Mouse (Mus musculus) layer of hippocampus, adult 2 months (tissue): ENCODE measurements around the gene Foxd4. TPM values are rescaled to one million over a fixed set of nuclear protein-coding genes. Genes with fewer than 3 reads are reported as not detected.
"Not testable (repeated sequence)": the region's sequence is repeated elsewhere in the genome, so short reads cannot be mapped to it uniquely, and the experiment has no call there.

ENCODE experiments used
- DNase-seq, 2 experiments: peaks; one replicate each; pipeline ENCODE4 v3.0.0; 2022; ENCODE audit warnings: low spot score in 2 of 2
- H3K27ac ChIP-seq: fragments of 200-600 bp; 2 replicates; pipeline ENCODE4 v1.8.1; 2022
- H3K4me3 ChIP-seq: fragments of 200-600 bp; 2 replicates; pipeline ENCODE4 v1.8.1; 2022; ENCODE audit warnings: mild to moderate bottlenecking
- CTCF ChIP-seq: fragments of 200-600 bp; conservative IDR thresholded peaks from 2 replicates; pipeline ENCODE4 v1.8.1; 2022; ENCODE audit warnings: antibody characterized with exemption, mild to moderate bottlenecking, moderate library complexity
- total RNA-seq, 2 experiments: library from RNA; stranded (reverse); gene quantifications; 2 replicates each; pipeline ENCODE4 v1.2.3; 2021

Gene Foxd4
- total RNA-seq, 2 experiments from 2014 or later, result not detected

DNA sequence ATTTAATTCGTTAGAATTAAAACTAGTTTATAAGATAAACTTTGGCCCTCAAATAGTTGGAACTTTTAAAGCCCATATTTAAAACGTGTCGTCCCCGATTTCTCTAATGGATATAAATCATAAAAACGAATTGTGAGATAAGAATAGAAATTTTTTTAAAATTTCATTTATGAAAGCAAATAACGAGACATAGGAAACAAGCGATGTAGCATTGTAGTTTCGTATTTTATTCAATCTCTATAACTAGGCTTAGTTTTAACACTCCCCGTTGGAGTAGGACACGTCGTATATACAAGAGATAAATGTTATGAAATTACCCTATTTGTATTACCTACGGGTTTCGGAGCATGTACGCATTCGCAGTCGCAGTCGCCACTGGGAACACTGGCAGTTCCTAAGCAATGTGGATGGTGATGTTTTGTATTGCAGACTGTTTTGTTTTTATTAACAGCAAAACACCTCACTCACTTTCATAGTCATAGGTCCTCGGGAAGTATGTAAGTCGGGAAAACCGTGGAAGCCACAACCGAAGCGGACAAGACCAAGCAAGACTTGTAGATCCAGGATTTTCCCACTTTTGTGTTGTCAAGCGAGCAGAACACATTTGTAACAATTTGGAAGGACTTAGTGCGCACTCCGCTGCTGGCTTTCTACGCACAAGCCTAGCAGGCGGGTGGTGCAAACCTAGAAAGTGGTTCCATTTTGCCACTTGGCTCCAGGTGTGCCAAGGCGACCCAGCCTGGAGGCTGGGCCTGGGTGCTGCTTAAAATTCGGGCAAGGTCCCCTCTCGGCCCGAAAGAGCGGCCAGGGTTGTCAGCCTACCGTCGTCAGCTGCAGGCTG, 2.0 kb downstream of the Foxd4 start:
- no peak overlapping the region for H3K4me3 ChIP-seq
- H3K27ac ChIP-seq, result no peak overlapping the region
- no peak for TF ChIP-seq CTCF
- no peak for DNase-seq

DNA sequence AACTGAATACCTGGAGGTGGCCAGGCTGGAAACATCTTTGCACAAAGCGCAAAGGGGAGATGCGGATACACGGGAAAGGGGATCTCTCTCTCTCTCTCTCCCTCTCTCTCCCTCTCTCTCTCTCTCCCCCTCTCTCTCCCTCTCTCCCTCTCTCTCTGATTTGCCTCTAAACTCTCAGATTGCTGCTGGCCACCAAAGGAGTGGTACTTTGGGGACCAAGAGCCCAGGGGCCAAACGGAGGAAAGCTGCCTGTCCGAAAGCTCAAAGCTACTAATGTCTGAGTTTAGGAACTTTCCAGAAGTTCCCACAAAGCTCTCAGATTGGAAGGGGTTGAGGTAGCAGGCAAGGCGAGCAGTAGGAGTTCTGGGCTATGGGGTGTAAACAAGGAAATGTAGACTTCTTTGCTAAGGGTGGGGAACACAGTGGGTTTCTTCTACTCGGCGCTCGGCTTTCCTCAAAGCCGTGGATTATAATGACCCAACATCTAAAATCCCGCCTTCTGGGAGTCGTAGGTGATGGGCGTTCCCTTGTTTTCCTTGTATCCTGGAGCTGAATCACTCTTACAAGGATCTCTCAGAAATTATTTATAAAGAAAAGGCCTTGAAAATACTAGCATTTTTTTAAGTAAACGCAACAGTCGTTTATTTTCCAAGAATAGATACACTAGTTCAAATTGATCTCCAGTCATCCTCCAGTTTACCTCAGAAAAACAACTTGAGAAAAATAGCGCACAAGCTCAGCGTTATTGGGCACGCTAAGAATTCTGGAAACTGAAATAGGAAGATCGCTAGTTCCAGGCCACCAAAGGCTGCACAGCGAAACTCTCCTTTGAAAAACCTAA, 2.9 kb downstream of the Foxd4 start:
- no peak overlapping the region for H3K4me3 ChIP-seq
- TF ChIP-seq CTCF, result no peak

DNA sequence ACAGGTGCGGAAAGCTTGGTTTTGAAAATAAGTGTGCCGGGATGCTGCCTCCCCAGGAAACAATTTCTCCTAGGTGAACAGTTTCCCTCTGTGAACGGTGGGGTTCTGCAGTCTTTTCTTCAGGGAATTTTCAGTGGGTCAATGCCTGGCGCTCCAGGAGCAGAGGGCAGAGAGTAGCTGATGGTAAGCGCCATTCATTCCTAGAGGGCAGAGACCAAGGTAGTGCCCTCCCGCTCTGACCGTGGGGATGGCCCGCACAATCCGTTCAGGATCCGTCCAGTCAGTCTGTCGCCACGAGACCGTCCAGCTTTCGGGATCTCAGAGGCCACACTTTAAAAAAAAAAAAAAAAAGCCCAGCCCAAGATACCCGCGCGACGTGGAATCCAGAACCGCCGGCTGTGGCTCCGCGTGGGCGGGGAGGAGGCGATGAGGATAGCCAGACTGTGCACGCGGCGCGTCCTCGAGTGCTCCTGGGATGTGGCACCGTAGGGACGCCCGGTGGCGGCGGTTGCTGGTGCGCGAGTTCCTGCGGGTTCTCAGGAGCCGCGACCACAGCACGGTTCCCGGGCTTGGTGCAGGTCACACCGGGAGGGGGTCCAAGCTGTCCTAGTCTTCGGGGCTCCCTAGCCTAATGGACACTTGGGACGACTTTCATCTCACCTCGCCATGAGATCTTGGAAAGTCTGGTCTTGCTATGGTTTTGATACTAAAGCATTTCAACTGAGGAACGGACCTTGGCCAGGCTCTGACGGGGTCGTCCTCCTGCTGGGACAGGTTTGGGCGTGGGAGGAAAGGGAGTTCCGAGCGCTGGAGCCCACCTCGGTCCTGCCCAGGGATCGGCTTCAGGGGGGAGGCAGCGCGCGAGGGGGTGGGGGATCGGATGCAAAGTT, 3.7 kb downstream of the Foxd4 start:
- no peak for DNase-seq
- Histone ChIP-seq H3K27ac (no peak overlapping the region), H3K4me3 (no peak overlapping the region)
- TF ChIP-seq CTCF, result no peak

More for the DNA sequence above, 2.9 kb downstream of the Foxd4 start:
- no peak overlapping the region for H3K27ac ChIP-seq
- no peak for DNase-seq

DNA sequence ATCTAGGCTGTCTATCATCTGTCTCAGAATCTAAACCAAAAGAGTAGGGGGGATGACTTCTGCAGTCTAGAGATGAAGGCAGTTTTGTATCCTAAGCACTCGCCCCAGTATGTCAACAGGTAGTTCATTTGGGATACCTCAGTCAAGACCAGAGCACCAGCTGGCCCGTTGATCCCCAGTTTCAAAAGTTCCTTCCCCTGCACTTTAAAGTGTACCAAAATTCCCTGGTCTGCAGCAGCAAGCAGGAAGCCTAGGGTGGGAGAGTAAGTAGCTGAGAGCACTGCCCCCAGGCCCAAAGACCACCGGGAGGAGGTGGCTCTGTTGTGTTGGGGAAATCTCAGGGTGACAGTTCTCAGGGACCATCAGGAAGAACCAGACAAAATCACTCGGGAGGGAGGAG, 4.5 kb downstream of the Foxd4 start:
- H3K27ac ChIP-seq, result no peak overlapping the region
- H3K4me3 ChIP-seq, result no peak overlapping the region
- TF ChIP-seq CTCF, result no peak
- no peak for DNase-seq

DNA sequence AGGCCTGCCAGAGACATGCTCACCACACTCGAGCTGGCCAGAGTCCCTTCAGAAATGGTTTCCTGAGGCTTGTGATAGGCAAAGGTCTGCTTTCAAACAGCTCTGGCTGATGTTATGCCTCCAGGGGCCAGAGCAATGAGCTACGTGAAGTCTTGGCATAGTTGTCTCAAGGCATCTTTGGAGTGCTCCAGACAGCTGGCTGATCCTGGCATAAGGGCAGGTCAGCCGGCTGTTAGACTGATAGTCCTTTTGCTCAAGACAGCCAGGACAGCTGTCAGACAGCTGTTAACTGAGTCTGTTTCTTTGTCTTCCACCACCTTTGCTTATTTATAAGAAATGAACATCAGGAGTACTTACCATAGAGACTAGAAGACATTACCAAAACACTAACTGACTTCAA, 14.1 kb downstream of the Foxd4 start:
- DNase-seq, result no peak
- no peak for TF ChIP-seq CTCF
- no peak overlapping the region for H3K27ac ChIP-seq
- no peak overlapping the region for H3K4me3 ChIP-seq

DNA sequence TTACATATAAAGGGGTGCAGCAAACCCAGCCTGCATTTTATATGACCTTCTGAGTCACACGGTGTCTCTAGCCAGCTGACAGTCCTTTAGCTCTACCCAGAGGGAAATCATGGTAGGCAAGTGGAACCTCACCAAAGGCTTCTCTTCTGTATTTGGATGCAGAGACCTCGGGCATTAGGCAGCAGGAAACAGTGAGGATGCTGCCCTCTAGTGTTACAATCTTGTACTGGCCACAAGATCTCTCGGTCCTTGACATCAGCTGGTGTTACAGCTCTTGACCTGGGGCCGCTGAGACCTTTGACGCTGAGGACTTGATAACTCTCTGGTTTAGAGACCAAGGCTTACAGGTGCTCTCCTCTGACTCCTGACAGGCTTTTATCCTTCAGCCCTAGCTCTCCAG, 15.5 kb downstream of the Foxd4 start:
- DNase-seq, result peak; percentile 24 to 67
- H3K27ac ChIP-seq, result no peak overlapping the region
- no peak overlapping the region for H3K4me3 ChIP-seq
- TF ChIP-seq CTCF, result peak; percentile 94

DNA sequence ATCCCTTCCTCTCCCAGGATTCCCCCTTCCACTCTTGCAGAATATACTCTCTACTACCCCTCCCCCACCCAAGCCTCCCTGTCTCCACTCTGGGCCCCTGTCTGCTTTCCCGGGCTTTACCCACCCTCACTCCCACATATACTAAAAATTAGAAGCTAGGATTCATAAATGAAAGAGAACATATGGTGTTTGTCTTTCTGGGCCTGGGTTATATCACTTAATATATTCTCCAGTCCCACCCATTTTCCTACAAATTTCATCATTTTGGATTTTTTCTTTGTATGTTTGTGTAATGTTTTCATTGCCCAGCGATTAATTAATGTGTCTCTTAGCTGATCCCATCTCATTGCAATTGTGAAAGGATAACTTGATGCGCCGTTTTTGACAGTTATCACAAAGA, 19.8 kb downstream of the Foxd4 start:
- DNase-seq, result no peak
- TF ChIP-seq CTCF, result no peak
- Histone ChIP-seq H3K4me3 (no peak overlapping the region), H3K27ac (no peak overlapping the region)

DNA sequence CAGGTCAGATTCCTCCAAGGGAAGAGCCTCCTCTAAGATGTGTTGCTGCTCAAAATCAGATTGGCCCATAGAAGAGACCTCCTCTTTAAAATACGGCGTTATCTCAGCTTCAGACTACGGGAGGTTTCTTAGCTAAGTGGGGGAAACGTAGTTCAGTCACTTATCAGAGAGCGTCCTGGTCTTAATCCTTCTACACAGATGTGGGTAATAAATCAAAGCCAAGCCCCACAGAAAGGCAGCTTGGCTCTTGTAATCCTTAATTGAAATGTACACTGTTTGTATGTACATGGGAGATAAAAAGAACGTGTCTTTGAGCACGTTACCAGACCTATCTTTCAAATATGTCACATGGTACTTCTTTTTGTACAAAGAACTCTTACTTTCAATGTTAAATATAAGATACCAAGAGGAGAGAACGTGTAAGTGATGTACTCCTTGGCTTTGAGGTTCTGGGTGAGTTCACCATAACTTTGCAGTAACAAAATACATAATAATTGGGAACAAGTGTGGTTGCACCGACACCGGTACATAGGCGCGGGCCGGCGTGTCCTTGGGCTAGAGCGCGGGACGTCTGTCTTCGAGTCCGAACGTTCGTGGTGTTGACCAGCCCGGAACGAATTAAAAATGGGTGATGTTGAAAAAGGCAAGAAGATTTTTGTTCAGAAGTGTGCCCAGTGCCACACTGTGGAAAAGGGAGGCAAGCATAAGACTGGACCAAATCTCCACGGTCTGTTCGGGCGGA, 25.7 kb downstream of the Foxd4 start, which contains the start of gene Gm10053:
TSS of gene Gm10053 (plus strand) at position 558 of the 742 bp plus-strand sequence.
- not testable (repeated sequence) for H3K27ac ChIP-seq, H3K4me3 ChIP-seq

DNA sequence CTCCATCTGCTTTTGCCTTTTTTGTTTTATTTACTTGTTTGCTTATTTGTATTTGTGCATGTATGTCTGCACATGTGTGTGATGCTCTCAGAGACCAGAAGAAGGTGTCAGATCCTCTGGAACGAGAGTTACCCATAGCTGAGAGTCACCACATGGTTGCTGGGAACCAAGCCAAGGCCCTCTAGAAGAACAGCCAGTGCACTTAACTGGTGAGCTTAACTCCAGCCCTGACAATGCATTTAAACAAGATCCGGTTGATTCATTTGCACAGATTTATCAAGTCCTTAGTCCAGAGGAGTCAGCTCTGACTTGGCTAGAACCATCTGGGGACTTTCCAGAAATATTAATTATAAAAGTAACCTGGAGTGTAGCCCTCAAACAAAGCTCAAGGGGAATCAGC, 27.1 kb downstream of the Foxd4 start:
- Histone ChIP-seq H3K27ac (no peak overlapping the region), H3K4me3 (no peak overlapping the region)
- no peak for DNase-seq
- TF ChIP-seq CTCF, result no peak

More for the DNA sequence above, 25.7 kb downstream of the Foxd4 start, which contains the start of gene Gm10053:
- not testable (repeated sequence) for DNase-seq

DNA sequence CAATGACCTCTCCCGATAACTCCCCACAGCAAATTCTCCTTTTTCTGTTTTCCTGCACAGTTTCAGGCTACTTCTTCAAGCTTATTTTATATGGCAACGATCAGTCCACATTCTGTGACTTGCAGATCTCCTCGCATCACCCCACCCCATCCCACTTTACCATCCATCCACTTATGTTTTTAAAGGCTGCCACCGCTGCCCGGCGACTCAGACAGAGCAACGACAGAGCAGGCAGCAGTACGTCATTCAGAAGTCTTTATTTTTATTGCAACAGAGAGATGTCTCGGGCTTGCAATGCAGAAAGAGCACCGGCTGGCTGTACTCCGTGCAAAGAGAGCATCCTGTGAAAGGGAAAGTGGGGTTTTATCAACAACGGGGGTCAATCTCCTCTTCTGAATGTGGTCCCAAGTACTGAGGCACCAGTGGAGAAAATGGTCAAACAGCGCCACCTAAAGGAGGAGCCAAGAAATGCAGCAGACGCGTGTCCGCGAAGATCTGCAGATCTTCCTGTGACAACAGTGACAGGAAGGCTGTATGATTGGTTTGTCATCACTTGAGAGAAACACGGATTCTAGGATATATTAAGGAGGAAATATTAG, 29.9 kb downstream of the Foxd4 start:
- peak; percentile 73 to 88 for DNase-seq
- H3K27ac ChIP-seq, result peak overlapping the region; percentile 78
- peak overlapping the region; percentile 42 for H3K4me3 ChIP-seq
- peak; percentile 96 for TF ChIP-seq CTCF

DNA sequence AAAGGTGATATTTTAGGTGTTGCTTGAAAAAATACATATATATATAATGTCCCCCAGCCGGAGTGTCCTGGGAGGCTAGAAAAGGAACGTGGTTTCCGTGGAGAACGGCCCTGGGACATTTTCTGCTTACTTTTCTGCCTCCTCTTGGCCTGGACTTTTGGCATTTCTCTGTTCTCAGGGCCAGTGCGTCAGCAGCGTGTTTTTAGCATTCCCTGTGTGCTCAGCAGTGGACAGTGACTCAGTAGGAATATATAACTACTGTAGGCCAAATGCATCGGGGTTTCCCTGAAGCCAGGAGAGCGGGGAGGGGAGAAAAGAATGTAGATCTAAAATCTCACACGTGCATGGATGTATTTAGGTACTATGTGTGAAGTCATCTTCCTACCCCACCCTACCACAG, 35.6 kb downstream of the Foxd4 start:
- Histone ChIP-seq H3K27ac (no peak overlapping the region), H3K4me3 (no peak overlapping the region)
- no peak for DNase-seq
- no peak for TF ChIP-seq CTCF
